Mouse (Mus musculus): ENCODE measurements at regions not wholly inside any gene's neighbourhood (a gene's known extent, or its start where the extent isn't known, plus 50 kb on each side); places are given as distances from the start of the nearest gene placed in this dataset.

DNA sequence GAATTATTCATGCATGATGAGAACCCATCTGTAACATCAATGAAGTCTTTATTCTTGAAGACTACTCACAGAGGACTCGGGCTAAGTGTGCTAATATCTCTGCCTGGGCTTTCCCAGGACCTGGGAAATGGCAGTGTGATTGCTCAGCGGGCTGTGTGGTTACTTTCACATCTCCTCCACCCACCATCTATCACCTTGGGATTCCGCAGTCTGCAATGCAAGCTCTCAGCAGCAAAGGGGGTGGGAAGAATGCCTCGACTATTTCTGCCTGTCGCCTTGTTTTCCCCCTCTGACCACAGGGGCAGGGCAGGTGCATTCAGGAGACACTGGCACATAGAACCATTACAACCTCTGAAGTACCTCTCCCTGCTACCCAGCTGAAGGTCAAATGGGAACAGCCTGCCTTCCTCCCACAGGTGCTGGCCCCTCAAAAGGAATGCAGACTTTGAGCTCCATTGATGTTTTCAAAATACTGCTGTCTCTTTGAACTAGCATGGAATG is 319.9 kb downstream of the Sox4 start:
- Histone ChIP-seq H3K4me2 (ENCODE audit: low read depth) (no peak overlapping the region), H3K36me3 (ENCODE audit: insufficient read depth) (no peaks in the 10 kb centered on the region), H3K4me3 (ENCODE audit: low read depth, low read length) (no peak overlapping the region), H3K27ac (ENCODE audit: low read depth, low read length) (no peak overlapping the region), H3K27me3 (ENCODE audit: insufficient read depth, low read length) (no peaks in the 10 kb centered on the region), H3K4me1 (ENCODE audit: insufficient read depth) (no peaks in the 10 kb centered on the region), H3K9me3 (ENCODE audit: low read length) (no peaks in the 10 kb centered on the region), H3K9ac (no peak overlapping the region)
- TF ChIP-seq CTCF (IDR thresholded peaks at IDR 0.05; ENCODE audit: low read depth) = no peak
- ATAC-seq (no peak), DNase-seq (no peak)
- 29% methylated on average over 5 of the region's 5 CpGs for WGBS

DNA sequence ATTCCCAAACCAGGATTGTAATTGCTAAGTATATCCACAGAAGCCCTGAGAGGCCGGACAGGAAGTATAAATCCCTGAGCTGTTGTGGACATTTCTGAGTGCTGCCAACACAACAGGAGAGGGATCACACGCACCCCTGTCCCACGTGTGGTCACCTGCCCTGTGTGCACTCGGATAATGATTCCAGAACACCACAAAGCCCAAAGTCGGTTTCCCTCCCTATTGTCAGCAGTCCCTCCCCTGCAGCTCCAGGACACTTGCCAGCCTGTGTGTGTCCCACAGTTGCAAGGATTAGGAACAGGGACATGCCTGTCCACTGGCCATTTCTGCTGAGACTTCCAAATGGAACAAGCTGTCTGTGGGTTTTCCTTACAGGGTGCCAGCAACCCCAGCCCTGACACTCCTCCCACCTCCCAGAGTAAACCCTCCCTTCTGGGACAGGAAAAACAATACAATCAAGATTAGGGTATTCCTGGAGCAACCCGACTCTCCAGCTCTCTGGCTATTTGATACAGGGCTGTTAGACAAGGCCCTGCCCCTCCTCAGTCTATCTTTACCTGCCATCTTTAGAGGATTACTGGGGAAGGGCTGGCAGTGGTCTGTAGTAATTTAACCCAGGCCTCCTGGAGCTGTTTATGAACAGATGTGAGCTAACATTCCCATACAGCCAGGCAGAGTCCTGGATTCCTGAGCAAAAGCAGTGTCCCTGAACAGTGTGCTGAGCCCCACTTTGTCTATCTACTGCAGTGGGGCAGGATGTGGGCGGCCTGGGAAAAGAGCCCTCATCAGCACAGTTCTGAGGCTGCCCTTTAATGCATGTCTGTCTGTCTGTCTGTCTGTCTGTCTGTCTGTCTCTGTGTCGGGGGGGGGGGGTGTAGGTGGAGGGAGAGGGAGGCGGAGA is 323.8 kb downstream of the Sox4 start:
- DNase-seq = no peak
- H3K27ac ChIP-seq (ENCODE audit: low read depth, low read length) = peak overlapping the region; percentile 45; the same call in 1 of the 2 replicates
- H3K4me3 ChIP-seq (ENCODE audit: low read depth, low read length) = no peak overlapping the region
- H3K4me2 ChIP-seq (ENCODE audit: low read depth) = no peak overlapping the region
- H3K27me3 ChIP-seq (ENCODE audit: insufficient read depth, low read length) = no peaks in the 10 kb centered on the region
- H3K9me3 ChIP-seq (ENCODE audit: low read length) = no peaks in the 10 kb centered on the region
- WGBS = 32% methylated on average over 8 of the region's 9 CpGs
- no peak overlapping the region for H3K9ac ChIP-seq
- TF ChIP-seq CTCF (IDR thresholded peaks at IDR 0.05; ENCODE audit: low read depth) = no peak
- peak; percentile 38 for ATAC-seq
- no peaks in the 10 kb centered on the region for H3K36me3 ChIP-seq (ENCODE audit: insufficient read depth)
- no peaks in the 10 kb centered on the region for H3K4me1 ChIP-seq (ENCODE audit: insufficient read depth)

DNA sequence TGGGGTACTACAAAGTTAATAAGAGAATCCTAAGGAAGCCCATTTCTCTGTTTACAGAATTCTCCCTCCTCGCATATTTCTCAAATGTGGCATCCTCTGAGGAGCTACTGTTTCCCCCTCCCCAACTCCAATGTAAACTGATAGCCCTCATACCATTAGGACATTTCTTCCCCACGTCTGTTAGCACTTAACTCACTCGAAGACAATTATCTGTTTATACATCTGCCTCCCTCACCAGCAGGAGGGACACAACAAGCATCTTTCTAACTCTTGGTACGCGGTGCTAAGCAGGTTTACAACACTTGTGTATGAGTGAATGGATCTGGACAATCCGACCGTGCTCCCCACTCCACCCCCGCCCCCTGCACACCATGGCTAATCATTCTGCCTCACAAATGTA is 324.8 kb downstream of the Sox4 start:
- no peak overlapping the region for H3K9ac ChIP-seq
- H3K4me1 ChIP-seq (ENCODE audit: insufficient read depth) = no peaks in the 10 kb centered on the region
- no peaks in the 10 kb centered on the region for H3K9me3 ChIP-seq (ENCODE audit: low read length)
- H3K27me3 ChIP-seq (ENCODE audit: insufficient read depth, low read length) = no peaks in the 10 kb centered on the region
- H3K4me3 ChIP-seq (ENCODE audit: low read depth, low read length) = no peak overlapping the region
- ATAC-seq = no peak
- H3K36me3 ChIP-seq (ENCODE audit: insufficient read depth) = no peaks in the 10 kb centered on the region
- no peak for DNase-seq
- no peak for TF ChIP-seq CTCF (IDR thresholded peaks at IDR 0.05; ENCODE audit: low read depth)
- no peak overlapping the region for H3K27ac ChIP-seq (ENCODE audit: low read depth, low read length)
- WGBS = 55% methylated on average over 8 of the region's 8 CpGs
- H3K4me2 ChIP-seq (ENCODE audit: low read depth) = no peak overlapping the region

DNA sequence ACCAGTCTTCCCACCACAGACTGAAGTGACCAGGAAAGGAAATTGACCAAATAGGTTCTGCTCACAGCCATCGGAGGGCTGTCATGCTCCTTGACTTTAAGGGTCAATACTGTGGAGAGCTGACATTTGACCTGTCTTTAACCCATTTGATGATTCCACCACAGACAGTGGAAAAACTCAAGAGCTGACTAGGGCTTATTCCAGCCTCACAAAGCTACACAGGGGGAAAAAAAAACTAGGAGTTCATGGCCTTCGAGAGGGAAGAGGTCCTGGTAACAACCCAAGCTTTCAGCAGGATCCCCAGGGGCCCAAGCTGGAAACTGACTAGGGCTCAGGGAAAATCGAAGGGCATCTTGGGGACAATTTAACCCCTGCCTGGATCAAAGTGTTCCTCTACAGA is 334.6 kb downstream of the Sox4 start:
- 61% methylated on average over 3 of the region's 3 CpGs for WGBS
- no peaks in the 10 kb centered on the region for H3K9me3 ChIP-seq (ENCODE audit: low read length)
- TF ChIP-seq CTCF (IDR thresholded peaks at IDR 0.05; ENCODE audit: low read depth) = no peak
- DNase-seq (no peak), ATAC-seq (no peak)
- no peak overlapping the region for H3K9ac ChIP-seq
- H3K27ac ChIP-seq (ENCODE audit: low read depth, low read length) = no peak overlapping the region
- H3K36me3 ChIP-seq (ENCODE audit: insufficient read depth) = no peaks in the 10 kb centered on the region
- no peaks in the 10 kb centered on the region for H3K4me1 ChIP-seq (ENCODE audit: insufficient read depth)
- no peak overlapping the region for H3K4me2 ChIP-seq (ENCODE audit: low read depth)
- H3K4me3 ChIP-seq (ENCODE audit: low read depth, low read length) = no peak overlapping the region
- H3K27me3 ChIP-seq (ENCODE audit: insufficient read depth, low read length) = no peaks in the 10 kb centered on the region

DNA sequence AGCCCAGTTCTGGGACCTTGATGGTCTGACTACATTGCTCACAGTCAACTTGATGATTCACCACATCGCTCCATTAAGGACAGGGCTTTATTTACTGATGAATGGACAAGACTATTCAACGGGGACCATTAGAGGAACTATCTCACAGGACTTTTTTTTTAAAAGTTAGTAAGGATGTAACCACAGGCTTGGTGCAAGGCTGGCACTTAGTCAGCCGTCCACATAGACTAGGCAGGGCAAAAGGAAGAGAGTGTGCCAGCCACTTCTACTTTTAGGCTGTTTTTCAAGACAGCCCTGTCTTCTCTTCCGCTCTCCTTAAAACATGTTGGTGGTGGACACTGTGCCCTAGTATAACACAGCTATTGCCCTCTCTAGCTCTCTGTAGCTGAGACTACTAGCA is 336.0 kb downstream of the Sox4 start:
- Histone ChIP-seq H3K9ac (no peak overlapping the region), H3K27me3 (ENCODE audit: insufficient read depth, low read length) (no peaks in the 10 kb centered on the region), H3K4me3 (ENCODE audit: low read depth, low read length) (no peak overlapping the region), H3K36me3 (ENCODE audit: insufficient read depth) (no peaks in the 10 kb centered on the region), H3K4me2 (ENCODE audit: low read depth) (no peak overlapping the region), H3K9me3 (ENCODE audit: low read length) (no peaks in the 10 kb centered on the region), H3K27ac (ENCODE audit: low read depth, low read length) (no peak overlapping the region), H3K4me1 (ENCODE audit: insufficient read depth) (no peaks in the 10 kb centered on the region)
- no peak for TF ChIP-seq CTCF (IDR thresholded peaks at IDR 0.05; ENCODE audit: low read depth)
- ATAC-seq = no peak
- DNase-seq = no peak
- 96% methylated on average over 4 of the region's 4 CpGs for WGBS

DNA sequence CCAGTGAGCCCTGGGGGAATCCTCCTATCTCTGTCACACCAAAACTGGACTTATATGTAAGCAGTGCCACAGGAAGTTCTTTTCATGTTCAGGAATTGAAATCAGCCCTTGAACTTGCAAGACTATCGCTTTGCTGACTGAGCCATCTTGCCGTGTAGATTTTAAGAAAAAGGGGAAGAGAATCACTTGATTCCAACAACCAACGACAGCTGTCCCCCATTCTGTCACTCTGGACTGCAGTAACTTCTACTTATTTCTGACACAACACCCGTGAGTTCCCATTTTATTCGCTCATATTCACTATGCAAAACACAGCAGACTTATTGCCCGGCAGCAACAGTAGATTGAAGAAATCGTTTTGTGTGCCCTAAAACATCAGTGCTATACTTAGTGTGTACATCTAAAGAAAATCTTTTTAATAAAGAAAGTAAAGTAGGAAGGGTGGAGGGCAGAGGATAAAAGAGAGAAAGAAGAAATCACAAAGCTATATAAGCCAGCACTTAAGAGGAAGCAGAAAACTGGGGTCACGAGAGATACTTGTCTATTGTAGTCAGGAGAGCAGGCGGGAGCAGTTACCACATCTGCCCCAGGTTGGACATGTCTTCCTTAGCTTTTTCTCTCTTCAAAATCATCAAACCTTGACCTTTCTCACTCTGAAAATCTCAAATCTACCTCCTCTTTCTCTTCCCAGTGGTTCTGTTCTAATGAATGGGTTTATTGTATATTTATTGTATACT is 336.7 kb downstream of the Sox4 start:
- no peaks in the 10 kb centered on the region for H3K4me1 ChIP-seq (ENCODE audit: insufficient read depth)
- WGBS = 66% methylated on average over 9 of the region's 9 CpGs
- H3K4me2 ChIP-seq (ENCODE audit: low read depth) = no peak overlapping the region
- no peaks in the 10 kb centered on the region for H3K36me3 ChIP-seq (ENCODE audit: insufficient read depth)
- no peak overlapping the region for H3K27ac ChIP-seq (ENCODE audit: low read depth, low read length)
- H3K9me3 ChIP-seq (ENCODE audit: low read length) = no peaks in the 10 kb centered on the region
- H3K27me3 ChIP-seq (ENCODE audit: insufficient read depth, low read length) = no peaks in the 10 kb centered on the region
- DNase-seq (no peak), ATAC-seq (no peak)
- no peak for TF ChIP-seq CTCF (IDR thresholded peaks at IDR 0.05; ENCODE audit: low read depth)
- H3K9ac ChIP-seq = no peak overlapping the region
- H3K4me3 ChIP-seq (ENCODE audit: low read depth, low read length) = no peak overlapping the region
